Mouse (Mus musculus): Measurements from ENCODE around the gene Otogl. TPM values are rescaled to one million over a fixed set of nuclear protein-coding genes. Genes with fewer than 3 reads are reported as not detected.

Gene Otogl
- total RNA-seq, 1 experiment from 2014 or later: 0.41 TPM

GRCm38 (mm10) chr10:107719806-107720205, 192.1 kb downstream of the Otogl start, which contains the start of gene Ptprq:
TSS of gene Ptprq (minus strand) at chr10:107720051.
- ATAC-seq (replicated peaks; ENCODE audit: low read depth, poor library complexity, severe bottlenecking): no peak

Other genes starting within 250 kb of the Otogl start
- not detected in 2 replicates for gene Ptprq, start 192.1 kb downstream of the Otogl start, total RNA-seq (2017)

All from common myeloid progenitor, adult 5-6 weeks (primary cell).